Mouse (Mus musculus) heart, postnatal 14 days (tissue): Measurements from ENCODE around the gene C2cd2. TPM values are rescaled to one million over a fixed set of nuclear protein-coding genes. Genes with fewer than 3 reads are reported as not detected.

Experiments
- DNase-seq, 2 experiments: peaks; one replicate each; pipeline ENCODE4 v3.0.0; 2021 to 2022
- intact Hi-C: fragments of 180-260 bp; cut with DNase I; formaldehyde crosslinking; loops from one replicate; pipeline ENCODE4 v1.15.1; 2025
- total RNA-seq, 2 experiments: library from RNA; stranded (reverse); gene quantifications; 2 replicates each; pipeline ENCODE4 v1.2.3; 2021

C2cd2 gene
- total RNA-seq, 2 experiments from 2014 or later = 25.1 to 27.3 TPM

GRCm38 (mm10) chr16:97905449-97905991, 56.9 kb downstream of the C2cd2 start:
- no peak for DNase-seq

DNA sequence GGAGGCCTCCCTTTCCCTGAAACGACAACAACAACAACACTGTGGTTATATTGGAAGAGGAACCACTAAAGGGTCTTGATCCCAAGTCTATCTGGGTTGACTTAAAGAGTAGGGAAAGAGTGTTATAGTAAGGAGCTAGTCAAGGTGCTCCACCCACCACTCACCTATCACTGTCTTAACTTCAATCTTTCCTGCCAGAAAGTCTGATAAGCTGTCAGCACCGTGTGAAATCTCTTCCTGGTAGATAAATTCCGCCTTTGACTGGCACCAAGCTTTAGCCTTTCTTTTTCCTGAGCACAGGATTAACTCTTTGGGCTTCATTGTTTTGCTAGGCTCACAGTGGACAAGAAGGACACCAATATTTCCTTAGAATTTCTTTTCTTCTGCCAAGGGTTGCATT, 58.4 kb downstream of the C2cd2 start:
- intact Hi-C loops = no loop called here
- no peak for DNase-seq

More at GRCm38 (mm10) chr16:97905449-97905991, 56.9 kb downstream of the C2cd2 start:
- intact Hi-C loops = no loop called here

DNA sequence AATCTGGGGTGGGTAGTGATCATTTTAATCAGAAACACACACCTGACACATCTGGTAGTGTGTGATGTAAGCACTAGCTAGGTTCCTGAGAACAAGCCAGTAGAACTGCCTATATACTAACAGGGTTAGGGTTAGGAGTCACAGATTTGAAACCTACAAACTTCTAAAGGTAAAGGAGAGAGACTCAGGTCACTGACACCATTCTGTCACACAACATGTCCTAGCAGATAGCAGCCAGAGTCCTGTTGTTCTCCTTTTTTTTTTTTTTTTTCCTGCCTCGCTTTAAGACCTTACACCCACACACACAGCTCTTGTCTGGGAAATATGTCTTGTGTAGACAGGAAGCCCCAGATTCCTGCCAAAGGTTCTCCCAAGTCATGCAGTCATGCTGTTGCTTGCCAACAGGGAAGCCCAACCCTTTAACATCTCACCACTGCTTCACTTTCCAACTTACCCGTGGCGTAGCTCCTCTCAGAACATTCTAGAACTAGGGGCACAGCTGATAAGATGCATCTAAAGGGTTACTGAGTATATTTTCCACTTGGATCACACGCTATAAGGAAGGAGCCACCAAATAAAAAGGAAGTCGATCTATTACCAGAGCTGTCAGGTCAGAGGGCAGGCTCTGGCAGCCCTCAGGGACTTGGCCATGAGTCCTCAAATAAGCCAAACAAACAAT, 64.9 kb downstream of the C2cd2 start:
- peak; percentile 63 to 71 for DNase-seq
- intact Hi-C loops = loop anchor here (5.0 kb wide), 1 partner anchor 45 kb away; the partner anchor contains the start of gene Prdm15

DNA sequence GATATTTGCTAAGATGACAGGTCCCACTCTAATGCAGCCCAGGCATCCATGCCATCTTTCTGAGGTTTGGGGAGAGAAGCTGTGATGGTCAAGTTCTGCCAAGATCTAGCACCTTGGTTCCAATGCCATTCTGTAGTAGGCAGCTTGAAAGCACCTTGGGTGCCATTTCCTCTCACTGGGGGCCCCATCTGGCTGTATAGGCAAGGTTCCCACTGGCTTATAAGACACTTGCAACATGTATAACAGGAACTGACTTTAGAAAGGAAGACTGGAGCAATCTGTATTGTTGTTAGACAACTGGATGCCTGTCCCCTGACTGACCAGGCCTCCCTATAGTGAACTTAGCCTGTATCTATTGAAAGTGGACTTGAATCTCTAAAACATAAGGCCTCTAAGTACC, 74.6 kb downstream of the C2cd2 start:
- intact Hi-C loops = no loop called here
- no peak for DNase-seq

GRCm38 (mm10) chr16:97883696-97884095, 78.7 kb downstream of the C2cd2 start:
- DNase-seq = no peak
- intact Hi-C loops = loop anchor here (5.0 kb wide), 1 partner anchor 39 kb away; no protein-coding TSS in a partner anchor

GRCm38 (mm10) chr16:97882891-97883290, 79.5 kb downstream of the C2cd2 start:
- intact Hi-C loops = loop anchor here (5.0 kb wide), 1 partner anchor 39 kb away; no protein-coding TSS in a partner anchor
- DNase-seq = no peak

GRCm38 (mm10) chr16:97879134-97879533, 83.3 kb downstream of the C2cd2 start:
- intact Hi-C loops = no loop called here
- DNase-seq = peak; percentile 56 to 64

GRCm38 (mm10) chr16:97877502-97877901, 84.9 kb downstream of the C2cd2 start:
- DNase-seq = no peak
- intact Hi-C loops = loop anchor here (2.0 kb wide), 1 partner anchor 73 kb away; no protein-coding TSS in a partner anchor

DNA sequence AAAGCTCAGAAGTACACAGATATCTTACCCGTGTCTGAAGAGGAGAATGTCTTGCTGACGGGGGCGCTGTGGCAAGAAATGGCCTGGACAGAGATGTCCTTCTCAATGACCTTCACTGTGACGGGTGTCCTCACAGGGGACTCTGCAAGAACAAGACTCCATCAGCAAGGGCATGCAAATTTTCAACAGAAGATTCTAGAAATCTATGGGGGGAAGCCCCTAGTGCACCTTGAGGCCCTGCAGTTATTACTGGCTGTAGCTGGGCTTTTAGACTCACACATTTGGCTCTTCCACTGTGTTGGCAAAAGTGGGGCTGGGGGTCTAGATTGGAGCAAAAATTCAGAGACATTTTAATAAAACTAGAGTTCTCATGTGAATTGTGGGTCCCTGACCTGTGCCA, 87.3 kb downstream of the C2cd2 start:
- intact Hi-C loops = no loop called here
- no peak for DNase-seq

- DNase-seq = no peak
- intact Hi-C loops = no loop called here
Measured at GRCm38 (mm10) chr16:97874376-97874775, 88.0 kb downstream of the C2cd2 start.

GRCm38 (mm10) chr16:97872657-97873056, 89.7 kb downstream of the C2cd2 start:
- intact Hi-C loops = no loop called here
- no peak for DNase-seq

- no peak for DNase-seq
- intact Hi-C loops = no loop called here
Measured at GRCm38 (mm10) chr16:97869193-97870102, 93.0 kb downstream of the C2cd2 start.

- intact Hi-C loops = no loop called here
- DNase-seq = no peak
Measured at GRCm38 (mm10) chr16:97863932-97864467, 98.4 kb downstream of the C2cd2 start.

DNA sequence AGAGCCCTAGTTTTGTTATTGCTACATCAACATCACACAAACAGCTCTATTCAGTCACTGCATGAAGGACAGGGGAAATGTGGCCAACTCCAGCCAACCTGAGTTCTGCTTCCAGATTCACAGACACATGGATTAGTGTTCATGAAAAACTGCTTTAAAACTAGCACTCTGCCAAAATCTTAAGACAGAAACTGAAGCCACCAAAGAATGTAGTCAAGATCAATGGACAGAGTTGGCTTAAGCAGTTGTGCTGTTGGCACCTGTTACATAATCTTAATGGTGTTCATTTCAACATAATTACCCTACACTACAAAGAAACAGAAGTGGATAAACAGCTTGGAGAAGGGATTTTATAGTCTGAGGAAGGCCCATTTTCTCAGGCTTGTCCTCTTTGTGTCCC, 106.3 kb downstream of the C2cd2 start:
- intact Hi-C loops = no loop called here
- no peak for DNase-seq

GRCm38 (mm10) chr16:97851741-97852319, 110.6 kb downstream of the C2cd2 start, which contains the start of gene Prdm15:
Gene Prdm15 (minus strand): TSS chr16:97851850.
- intact Hi-C loops = loop anchor here (2.0 to 5.0 kb wide), 4 partner anchors 45 to 230 kb away; partner anchors contain the start of genes A630089N07Rik, C2cd2 and Zbtb21
- DNase-seq = peak; percentile 90 to 91

GRCm38 (mm10) chr16:97851061-97851740, 111.2 kb downstream of the C2cd2 start:
- peak; percentile 90 to 91 for DNase-seq
- intact Hi-C loops = loop anchor here (2.0 to 5.0 kb wide), 4 partner anchors 46 to 231 kb away; partner anchors contain the start of genes A630089N07Rik, C2cd2 and Zbtb21

DNA sequence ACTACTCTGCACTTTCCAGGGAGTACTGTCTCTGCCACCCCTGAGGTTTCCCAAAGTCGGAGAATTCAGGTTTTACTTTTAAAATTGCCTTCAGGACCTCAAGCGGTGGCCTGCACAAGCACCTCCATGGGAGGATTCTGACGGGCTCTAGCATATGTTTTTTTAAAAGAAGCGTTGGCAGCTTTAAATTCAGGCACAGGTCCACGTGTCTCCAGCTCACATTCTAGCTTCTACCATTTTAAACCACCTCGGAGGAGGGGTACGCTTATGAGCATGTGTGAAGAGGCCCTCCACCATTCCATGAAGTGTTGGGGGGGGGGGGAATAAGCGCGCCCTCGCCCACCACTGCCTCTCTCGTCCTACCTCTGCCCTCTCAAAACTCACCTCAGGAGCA, 111.7 kb downstream of the C2cd2 start:
- intact Hi-C loops = loop anchor here (2.0 to 5.0 kb wide), 4 partner anchors 47 to 232 kb away; partner anchors contain the start of genes A630089N07Rik, C2cd2 and Zbtb21
- DNase-seq = no peak

GRCm38 (mm10) chr16:97848832-97849231, 113.6 kb downstream of the C2cd2 start:
- intact Hi-C loops = no loop called here
- no peak for DNase-seq
